Mouse (Mus musculus) kidney, adult 18-20 months (tissue): ENCODE results near the gene Cspg4.
"Not testable (repeated sequence)": the region's sequence is repeated elsewhere in the genome, so short reads cannot be mapped to it uniquely, and the experiment has no call there.

ENCODE experiments used
- DNase-seq: peaks from one replicate; pipeline ENCODE4 v3.0.0; 2021

The Cspg4 gene

DNA sequence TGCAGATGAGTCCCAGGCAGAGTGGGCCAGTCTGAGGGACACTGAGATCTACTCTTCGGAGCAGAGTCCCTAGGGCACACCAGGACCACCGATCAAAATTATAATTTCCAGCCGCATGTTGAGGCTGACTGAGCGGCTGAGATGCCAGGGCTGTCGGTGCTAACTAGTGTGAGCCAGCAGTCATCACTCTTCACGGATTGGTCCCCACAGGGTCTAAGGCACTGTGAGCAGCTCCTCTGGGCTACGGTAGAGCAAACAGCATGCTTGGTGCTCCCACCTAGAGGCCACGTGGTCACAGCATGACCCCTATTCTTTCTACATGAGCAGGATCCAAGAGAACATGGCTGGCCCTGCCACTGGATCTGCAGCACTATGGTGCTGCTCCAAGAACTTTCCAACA is 28.5 kb downstream of the Cspg4 start:
- DNase-seq = no peak

GRCm38 (mm10) chr9:56894006-56894405 is 29.2 kb downstream of the Cspg4 start:
- DNase-seq = no peak

DNA sequence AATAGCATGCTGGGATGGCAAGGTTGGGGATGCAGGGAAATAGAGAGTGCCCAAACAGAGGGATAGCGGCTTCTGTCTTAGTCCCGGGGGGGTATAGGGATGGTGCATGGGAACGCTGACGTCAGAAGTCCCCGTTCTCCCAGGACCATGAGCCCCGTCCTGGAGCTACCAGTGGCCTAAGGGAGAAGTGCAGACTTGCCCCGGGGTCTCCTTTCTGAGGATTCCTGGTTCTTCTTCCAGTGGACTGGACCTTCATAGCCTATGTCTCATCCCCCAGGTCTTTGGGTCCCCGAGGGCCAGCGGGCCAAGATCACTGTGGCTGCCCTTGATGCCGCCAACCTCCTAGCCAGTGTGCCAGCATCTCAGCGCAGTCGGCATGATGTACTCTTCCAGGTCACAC is 31.9 kb downstream of the Cspg4 start:
- DNase-seq = no peak

DNA sequence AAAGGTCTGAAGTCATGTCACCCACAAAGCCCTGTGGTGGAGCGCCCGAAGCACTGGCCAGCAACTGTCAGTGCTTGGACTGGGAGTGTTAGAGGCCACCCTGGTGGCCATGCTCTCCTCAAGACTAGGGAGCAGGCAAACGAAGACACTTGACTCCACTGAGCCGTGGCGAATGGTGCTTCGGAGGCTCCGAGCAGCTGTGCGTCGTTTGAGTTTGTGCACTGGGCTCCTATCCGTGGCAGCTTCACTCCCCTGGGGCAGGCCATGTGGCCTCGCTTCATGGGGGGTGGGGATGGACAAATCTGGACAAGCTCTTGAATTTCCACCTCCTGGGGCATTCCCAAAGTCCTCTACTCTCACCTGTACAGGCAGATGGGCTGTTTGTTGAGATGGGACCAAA is 34.6 kb downstream of the Cspg4 start:
- no peak for DNase-seq

DNA sequence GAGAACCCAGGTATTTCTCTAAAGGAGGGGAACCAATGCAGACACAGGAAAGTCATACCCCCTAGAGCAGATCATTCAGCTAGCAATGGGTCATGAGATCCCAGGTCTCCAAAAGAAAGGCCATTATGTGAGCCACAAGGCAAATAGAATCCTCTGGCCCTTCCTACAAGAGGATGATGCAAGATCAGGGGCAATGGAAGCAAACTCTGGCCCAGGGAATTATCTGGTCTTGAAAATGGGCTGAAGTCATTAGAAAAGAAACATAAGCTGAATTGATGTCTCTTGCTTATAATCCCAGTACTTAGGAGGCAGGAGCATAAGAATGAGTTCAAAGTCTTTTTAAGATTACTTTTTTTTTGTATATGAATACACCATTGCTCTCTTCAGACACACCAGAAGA is 35.2 kb downstream of the Cspg4 start:
- no peak for DNase-seq

DNA sequence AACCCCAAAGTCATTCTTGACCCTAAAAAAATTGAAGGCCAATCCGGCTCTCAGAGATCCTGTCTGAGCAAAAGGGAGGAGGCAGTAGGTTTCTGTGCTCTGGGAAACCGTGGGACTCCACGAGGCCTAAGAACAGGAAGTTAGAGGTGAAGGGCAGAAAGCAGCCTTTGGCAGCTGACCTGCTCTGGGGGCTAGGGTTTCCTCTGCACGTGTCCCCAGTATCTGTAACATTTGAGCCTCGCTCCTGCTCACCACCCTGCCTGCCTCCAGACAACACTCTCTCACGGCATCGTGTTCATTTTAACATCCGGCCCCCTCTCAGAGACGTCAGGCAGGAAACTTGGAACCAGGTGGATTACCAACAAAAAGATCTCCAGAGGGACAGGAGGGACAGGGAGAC is 35.7 kb downstream of the Cspg4 start:
- DNase-seq = no peak

DNA sequence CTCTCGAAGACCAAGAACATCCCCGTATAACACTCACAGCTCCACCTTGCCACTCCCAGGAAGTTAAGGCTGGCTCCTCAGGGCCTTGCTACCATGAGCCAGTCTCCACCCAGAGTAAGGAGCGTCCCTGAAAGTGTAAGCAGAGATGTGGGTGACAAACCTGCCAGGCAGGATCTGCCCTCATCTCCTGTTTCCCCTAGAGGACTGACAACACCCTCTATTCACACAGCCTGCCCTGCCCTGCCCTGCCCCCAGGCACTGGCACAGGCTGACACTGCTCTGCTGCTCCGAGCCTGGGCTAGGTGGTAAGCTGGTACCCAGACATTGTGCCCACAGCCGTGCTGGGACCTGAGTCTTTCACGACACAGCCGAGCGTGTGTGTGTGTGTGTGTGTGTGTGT is 36.4 kb downstream of the Cspg4 start:
- DNase-seq = no peak

DNA sequence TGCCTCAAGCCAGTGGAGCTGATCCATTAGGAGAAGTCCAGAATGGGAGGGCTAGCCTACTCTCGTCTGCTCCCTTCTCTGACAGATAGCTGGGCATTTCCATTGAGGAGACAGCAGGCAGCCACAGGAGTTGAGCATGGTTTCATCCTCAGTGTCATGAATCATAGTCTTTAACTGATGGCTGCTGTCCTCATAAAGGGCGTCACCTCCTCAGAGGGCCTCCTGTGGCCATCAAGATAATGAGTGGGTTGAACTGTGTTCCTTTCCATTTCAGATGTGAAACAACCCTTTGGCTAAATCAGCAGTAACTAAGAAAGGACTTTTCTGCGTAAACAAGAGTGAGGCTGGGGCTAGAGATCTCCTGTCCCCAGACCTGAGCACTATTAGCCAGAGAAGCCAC is 38.8 kb downstream of the Cspg4 start:
- no peak for DNase-seq

DNA sequence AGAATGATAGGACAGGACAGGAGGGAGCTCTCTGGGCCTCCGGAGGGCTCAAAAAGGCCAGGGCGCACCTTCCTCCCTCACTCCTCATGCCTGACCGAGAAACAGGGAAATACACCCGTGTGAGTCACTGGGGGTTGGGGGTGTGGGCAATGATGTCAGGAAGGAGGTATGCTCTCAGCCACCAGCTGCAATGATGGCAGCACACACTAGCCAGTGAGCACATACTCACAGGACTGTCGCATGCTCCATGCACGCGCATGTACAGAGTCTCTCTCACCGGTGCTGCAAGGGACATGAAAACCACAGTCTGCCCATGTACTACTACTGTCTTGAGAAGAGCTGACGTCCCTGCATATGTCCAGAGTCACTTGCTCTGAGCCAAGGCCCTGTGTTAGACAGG is 42.7 kb downstream of the Cspg4 start:
- no peak for DNase-seq

- not testable (repeated sequence) for DNase-seq
Observed at GRCm38 (mm10) chr9:56909991-56910390, 45.2 kb downstream of the Cspg4 start.

- DNase-seq = no peak
Observed at GRCm38 (mm10) chr9:56911017-56911416, 46.2 kb downstream of the Cspg4 start.

- no peak for DNase-seq
Observed at GRCm38 (mm10) chr9:56913991-56914390, 49.2 kb downstream of the Cspg4 start.

GRCm38 (mm10) chr9:56915116-56915515 is 50.3 kb downstream of the Cspg4 start:
- no peak for DNase-seq

DNA sequence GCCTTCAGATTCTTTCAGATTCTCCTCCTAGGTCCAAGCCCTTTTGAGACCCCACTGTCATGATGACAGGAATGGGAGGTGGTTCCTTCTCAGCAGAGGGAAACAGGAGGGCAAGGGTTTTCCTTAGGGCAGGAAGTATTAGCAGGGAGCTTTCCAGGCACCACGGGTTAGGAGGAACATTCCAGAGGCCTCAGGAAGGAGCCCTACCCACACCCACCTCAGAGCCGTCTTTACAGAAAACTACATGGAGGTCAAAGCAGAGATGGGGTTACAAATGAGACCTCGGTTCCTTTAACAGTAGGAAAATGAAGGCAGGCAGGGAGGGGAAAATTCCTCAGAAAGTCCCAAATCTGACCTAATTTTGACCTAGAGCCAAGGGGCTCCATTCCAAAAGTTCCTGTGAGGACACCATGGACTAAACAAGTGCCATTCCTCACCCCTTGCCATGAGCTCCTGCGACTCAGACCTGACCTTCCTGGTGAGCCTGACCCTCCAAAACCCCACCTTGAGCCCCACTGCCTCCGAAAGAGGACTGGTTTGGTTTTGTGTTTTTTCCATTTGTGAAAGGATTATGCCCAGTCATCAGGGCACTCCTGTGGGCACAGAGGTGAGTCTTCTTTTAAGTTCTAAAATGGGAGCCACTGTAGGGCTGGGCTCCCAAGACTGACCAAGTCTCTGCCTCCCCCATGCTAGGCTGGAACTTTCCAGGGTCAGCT is 51.0 kb downstream of the Cspg4 start:
- DNase-seq = no peak

DNA sequence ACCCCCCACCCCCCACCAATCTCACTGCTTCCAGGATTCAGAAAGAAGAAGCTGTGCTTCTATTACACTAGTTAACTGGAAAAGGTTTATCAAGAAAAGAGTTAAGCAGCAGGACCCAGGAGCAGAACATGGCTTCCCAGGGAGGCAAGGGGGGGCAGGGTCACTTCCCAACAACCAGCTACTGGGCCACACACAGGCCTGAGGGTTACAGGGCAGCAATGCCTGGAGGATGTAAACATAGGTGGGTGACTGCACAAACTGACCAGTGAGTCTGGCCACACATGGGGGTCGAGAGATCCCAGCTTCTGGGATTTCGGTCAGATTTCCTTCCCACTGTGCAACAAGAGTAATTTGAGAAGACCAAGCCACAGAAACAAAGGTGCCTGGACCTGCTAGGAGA is 52.3 kb downstream of the Cspg4 start:
- DNase-seq = no peak

DNA sequence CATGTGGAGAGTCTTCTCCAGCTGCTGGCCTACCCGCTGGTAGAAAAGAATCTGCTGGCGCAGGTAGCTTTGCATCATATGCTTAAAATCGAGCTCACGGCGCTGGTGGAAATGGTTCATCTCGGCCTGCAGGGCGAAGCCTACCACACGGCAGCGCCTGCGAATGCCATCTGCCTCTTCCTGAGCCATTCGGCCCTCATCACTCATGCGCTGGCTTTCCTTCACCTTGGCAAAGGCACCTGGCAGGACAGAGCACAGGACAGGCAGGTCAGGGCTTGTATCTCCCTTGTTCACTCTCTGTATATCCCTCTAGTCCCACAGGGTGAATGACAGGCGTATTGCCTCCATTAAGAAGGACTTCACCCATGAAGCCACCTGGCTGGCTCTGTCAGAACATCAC is 53.6 kb downstream of the Cspg4 start:
- no peak for DNase-seq

GRCm38 (mm10) chr9:56922746-56923145 is 57.9 kb downstream of the Cspg4 start:
- DNase-seq = no peak

- no peak for DNase-seq
Observed at GRCm38 (mm10) chr9:56923841-56924650, 59.2 kb downstream of the Cspg4 start.

DNA sequence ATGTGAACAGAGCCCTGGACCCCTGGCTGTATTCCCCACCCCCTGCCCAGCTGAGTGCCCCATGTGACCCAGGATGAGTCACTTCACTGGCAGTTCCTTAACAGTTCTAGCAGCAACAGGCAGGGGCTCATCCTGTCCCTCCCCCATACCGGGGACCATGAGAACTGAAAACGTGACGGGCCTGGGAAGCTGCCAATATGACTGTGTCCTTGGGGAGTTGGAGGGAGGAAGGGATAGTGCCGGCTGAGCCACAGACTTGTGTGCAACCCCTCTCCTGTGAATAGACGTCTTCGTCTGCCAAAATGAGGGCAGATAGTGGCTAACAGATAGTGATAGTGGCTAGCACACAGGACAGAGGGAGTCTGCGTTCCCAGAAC is 59.8 kb downstream of the Cspg4 start:
- DNase-seq = peak; percentile 84

GRCm38 (mm10) chr9:56925291-56926024 is 60.6 kb downstream of the Cspg4 start:
- no peak for DNase-seq

GRCm38 (mm10) chr9:56926025-56926360 is 61.2 kb downstream of the Cspg4 start:
- no peak for DNase-seq

GRCm38 (mm10) chr9:56926387-56926786 is 61.6 kb downstream of the Cspg4 start:
- DNase-seq = no peak

- peak; percentile 59 for DNase-seq
Observed at GRCm38 (mm10) chr9:56927191-56928012, 62.6 kb downstream of the Cspg4 start.
